Mouse (Mus musculus) spleen, postnatal 14 days (tissue): Measurements from ENCODE around the gene Dnaaf5.

Source experiments
- DNase-seq, 2 experiments: peaks; one replicate each; pipeline ENCODE4 v3.0.0; 2021 to 2022; ENCODE audit warnings: low spot score in 2 of 2

Gene Dnaaf5

GRCm38 (mm10) chr5:139141326-139141725, 8.7 kb upstream of the Dnaaf5 start:
- DNase-seq = no peak

GRCm38 (mm10) chr5:139143890-139144289, 6.1 kb upstream of the Dnaaf5 start:
- DNase-seq = no peak

GRCm38 (mm10) chr5:139145726-139146125, 4.3 kb upstream of the Dnaaf5 start:
- DNase-seq = no peak

GRCm38 (mm10) chr5:139146476-139147075, 3.4 kb upstream of the Dnaaf5 start:
- no peak for DNase-seq

- DNase-seq = no peak
These were observed 2.6 kb upstream of the Dnaaf5 start for GRCm38 (mm10) chr5:139147178-139148078.

- peak in 1 of 2 experiments; percentile 24 for DNase-seq
These were observed 884 bp upstream of the Dnaaf5 start for GRCm38 (mm10) chr5:139149006-139149672.

- peak in 1 of 2 experiments; percentile 23 for DNase-seq
These were observed 594 bp downstream of the Dnaaf5 start for GRCm38 (mm10) chr5:139150603-139151031.

GRCm38 (mm10) chr5:139160899-139161298, 10.9 kb downstream of the Dnaaf5 start:
- DNase-seq = no peak

- no peak for DNase-seq
These were observed 11.6 kb downstream of the Dnaaf5 start for GRCm38 (mm10) chr5:139161632-139162031.

GRCm38 (mm10) chr5:139166781-139167361, 16.8 kb downstream of the Dnaaf5 start:
- no peak for DNase-seq

- DNase-seq = no peak
These were observed 17.5 kb downstream of the Dnaaf5 start for GRCm38 (mm10) chr5:139167548-139167947.

- no peak for DNase-seq
These were observed 21.9 kb downstream of the Dnaaf5 start for GRCm38 (mm10) chr5:139171929-139172328.

- no peak for DNase-seq
These were observed 24.1 kb downstream of the Dnaaf5 start for GRCm38 (mm10) chr5:139174141-139174540.

- DNase-seq = no peak
These were observed 24.8 kb downstream of the Dnaaf5 start for GRCm38 (mm10) chr5:139174556-139175547.

GRCm38 (mm10) chr5:139178895-139179631, 29.0 kb downstream of the Dnaaf5 start:
- DNase-seq = peak; percentile 63 to 76

- no peak for DNase-seq
These were observed 33.1 kb downstream of the Dnaaf5 start for GRCm38 (mm10) chr5:139183131-139183530.

- no peak for DNase-seq
These were observed 33.6 kb downstream of the Dnaaf5 start for GRCm38 (mm10) chr5:139183601-139184000.

GRCm38 (mm10) chr5:139184897-139185296, 34.9 kb downstream of the Dnaaf5 start:
- DNase-seq = no peak

GRCm38 (mm10) chr5:139189726-139190125, 39.7 kb downstream of the Dnaaf5 start:
- DNase-seq = no peak

- DNase-seq = no peak
These were observed 40.9 kb downstream of the Dnaaf5 start for GRCm38 (mm10) chr5:139190958-139191357.
